20 mouse cellular contexts compared by ENCODE assay signal in genomic region chr4:137200426-137200825, GRCm38 (mm10).
DNase-seq lines count a peak whose midpoint lies in the region; ATAC-seq lines count a peak whose summit lies in the region.
"Had no signal": no experiment of that assay in that cellular context is flagged by ENCODE, and none has a peak within 500 bp of the region (broad histone marks: within the 10 kb centered on the region; RNA-seq: fewer than 3 reads in every experiment).

No protein-coding gene starts in this region.

- no peak for DNase-seq in frontal cortex, postnatal 25 days (ENCODE audit: low spot score in 2 of 2)
- DNase-seq in right cerebral cortex, adult 18-20 months: peak; percentile 47
- no peak for DNase-seq in right cerebral cortex, postnatal 14 days
- peak; percentile 23 for DNase-seq in ZHBTc4 (ENCODE audit: low read depth, low spot score)
- no peak for DNase-seq in embryo, embryonic 11 days
- DNase-seq: adrenal gland, postnatal 25 days; cerebellum, adult 11-12 months; forebrain, postnatal 0 days; gastrocnemius, adult 2 months; liver, postnatal 0 days; lung, postnatal 10 days; spleen, adult 18-20 months had no signal

- no peaks in the 10 kb centered on the region for H3K36me3 ChIP-seq in stomach, embryonic 15.5 days
- H3K36me3 ChIP-seq: heart, embryonic 13.5 days; hindbrain, embryonic 13.5 days; limb, embryonic 10.5 days; midbrain, embryonic 13.5 days had no signal

- no peaks in the 10 kb centered on the region for H3K9me3 ChIP-seq in stomach, embryonic 15.5 days
- H3K9me3 ChIP-seq: heart, embryonic 13.5 days; hindbrain, embryonic 13.5 days; limb, embryonic 10.5 days; midbrain, embryonic 13.5 days had no signal

- H3K27ac ChIP-seq in stomach, embryonic 15.5 days: peak overlapping the region; percentile 40; the same call in 1 of the 2 replicates
- H3K27ac ChIP-seq: gastrocnemius, adult 2 months; heart, embryonic 13.5 days; hindbrain, embryonic 13.5 days; limb, embryonic 10.5 days; midbrain, embryonic 13.5 days had no signal

- no peak overlapping the region for H3K4me3 ChIP-seq in stomach, embryonic 15.5 days (replicated peaks)
- H3K4me3 ChIP-seq: gastrocnemius, adult 2 months; heart, embryonic 13.5 days; hindbrain, embryonic 13.5 days; limb, embryonic 10.5 days; midbrain, embryonic 13.5 days had no signal

- H3K27me3 ChIP-seq in stomach, embryonic 15.5 days (replicated peaks): no peaks in the 10 kb centered on the region

- WGBS in stomach, embryonic 15.5 days: 72% methylated on average over 9 of the region's 9 CpGs

- H3K4me2 ChIP-seq in stomach, embryonic 15.5 days: no peak overlapping the region
- H3K4me2 ChIP-seq: heart, embryonic 13.5 days; hindbrain, embryonic 13.5 days; midbrain, embryonic 13.5 days had no signal

- no peak overlapping the region for H3K9ac ChIP-seq in stomach, embryonic 15.5 days
- H3K9ac ChIP-seq: forebrain, postnatal 0 days; heart, embryonic 13.5 days; hindbrain, embryonic 13.5 days; liver, postnatal 0 days; midbrain, embryonic 13.5 days had no signal

- peak; percentile 76 for ATAC-seq in frontal cortex, adult (ENCODE audit: low TSS enrichment)
- no peak for ATAC-seq in stomach, embryonic 15.5 days (ENCODE audit: insufficient read depth, low FRiP score, low read depth)
- no peak for ATAC-seq in inflammation-experienced regulatory T-cells, adult 6 months
- ATAC-seq: forebrain, postnatal 0 days; intestine, embryonic 16.5 days; liver, postnatal 0 days; midbrain, embryonic 13.5 days had no signal

- H3K4me1 ChIP-seq in stomach, embryonic 15.5 days: no peaks in the 10 kb centered on the region

Comparison
In these comparisons a context has a peak if more than half of its experiments do, and no peak if none do; other contexts are left out.
1. DNase-seq: peak in right cerebral cortex, adult 18-20 months (single experiment) and ZHBTc4 (single experiment); none in frontal cortex, postnatal 25 days (0 of 2), right cerebral cortex, postnatal 14 days (single experiment) and embryo, embryonic 11 days (single experiment).